Mouse (Mus musculus): ENCODE data around the gene Ppp2r2c.

Gene Ppp2r2c

DNA sequence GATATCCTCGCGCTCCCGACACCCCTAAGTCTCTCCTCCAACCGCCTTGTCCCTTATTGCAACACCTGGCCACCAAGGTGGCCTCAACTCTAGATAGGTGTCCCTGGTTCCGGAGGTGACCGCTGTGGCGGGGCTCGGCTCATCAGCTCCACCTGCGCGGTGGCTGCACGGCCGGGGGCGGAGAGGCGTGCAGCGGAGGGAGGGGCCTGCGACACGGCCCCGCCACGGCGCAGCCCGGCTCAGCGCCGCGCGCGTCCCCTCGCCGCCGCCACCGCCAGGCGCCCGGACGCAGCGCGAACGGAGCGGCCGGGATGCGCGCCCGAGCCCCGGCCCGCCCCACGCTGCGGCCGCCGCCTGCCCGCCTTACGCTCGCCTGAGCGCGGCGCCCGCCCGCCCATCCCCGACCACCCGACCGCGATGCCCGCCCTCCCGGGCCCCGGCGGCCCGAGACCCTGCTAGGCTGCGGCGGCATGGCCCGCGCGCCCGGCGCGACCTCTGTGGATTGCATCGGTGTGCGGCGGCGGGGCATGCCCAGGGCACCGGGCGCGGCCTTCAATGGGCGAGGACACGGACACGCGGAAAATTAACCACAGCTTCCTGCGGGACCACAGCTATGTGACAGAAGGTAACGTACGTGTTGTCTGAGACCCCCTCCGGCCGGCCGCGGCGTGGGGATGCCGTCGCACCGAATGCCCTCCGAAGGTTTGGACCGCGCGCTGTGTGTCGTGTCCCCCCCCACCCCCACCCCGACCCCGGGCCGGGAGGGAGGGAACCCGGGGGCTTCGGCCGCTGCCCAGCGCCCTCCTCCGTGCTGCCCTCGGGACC, at the start of gene Ppp2r2c:
Gene Ppp2r2c (plus strand): TSS at position 248 of the 825 bp plus-strand sequence.
- DNase-seq (ENCODE audit: low spot score), result no peak

DNA sequence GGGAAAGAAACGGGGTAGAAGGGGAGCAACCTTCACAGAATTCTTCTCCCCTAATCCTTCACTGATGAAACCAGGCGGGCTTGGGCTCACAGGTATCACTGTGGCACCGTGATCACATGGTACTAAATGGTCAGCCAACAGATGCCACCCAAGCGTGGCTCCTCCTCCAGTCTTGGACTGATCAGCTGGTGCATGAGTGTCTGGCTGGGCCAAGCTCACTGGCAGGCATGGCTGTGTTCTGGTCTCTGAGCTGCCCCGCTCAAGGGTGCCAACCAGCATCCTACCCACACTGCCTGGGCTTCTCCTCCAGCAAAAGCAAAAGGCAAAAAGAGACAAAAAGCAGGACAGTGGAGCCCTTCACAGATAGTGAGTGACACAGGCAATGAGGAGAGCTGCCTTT, 48.6 kb upstream of the Ppp2r2c start:
- DNase-seq (ENCODE audit: low spot score), result no peak

DNA sequence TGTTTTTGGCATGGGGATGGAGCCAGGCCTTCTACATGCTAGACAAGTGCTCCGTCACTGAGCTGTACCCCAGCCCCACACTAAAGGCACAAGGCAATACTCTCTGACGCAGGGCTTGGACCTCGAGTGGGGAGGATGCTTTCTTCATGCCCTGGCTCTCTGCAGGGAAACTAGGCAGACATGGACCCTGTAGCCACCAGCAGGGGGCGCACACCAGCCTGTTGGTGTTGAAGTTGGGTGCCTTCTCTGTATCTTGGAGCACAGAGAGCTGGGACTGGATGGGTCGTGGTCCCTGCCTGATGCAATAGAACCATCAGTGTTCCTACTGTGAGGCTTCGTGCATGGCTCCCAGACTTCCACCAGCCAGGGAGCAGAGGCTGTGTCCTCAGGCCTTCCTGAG, 48.2 kb upstream of the Ppp2r2c start:
- DNase-seq (ENCODE audit: low spot score), result peak; percentile 53

DNA sequence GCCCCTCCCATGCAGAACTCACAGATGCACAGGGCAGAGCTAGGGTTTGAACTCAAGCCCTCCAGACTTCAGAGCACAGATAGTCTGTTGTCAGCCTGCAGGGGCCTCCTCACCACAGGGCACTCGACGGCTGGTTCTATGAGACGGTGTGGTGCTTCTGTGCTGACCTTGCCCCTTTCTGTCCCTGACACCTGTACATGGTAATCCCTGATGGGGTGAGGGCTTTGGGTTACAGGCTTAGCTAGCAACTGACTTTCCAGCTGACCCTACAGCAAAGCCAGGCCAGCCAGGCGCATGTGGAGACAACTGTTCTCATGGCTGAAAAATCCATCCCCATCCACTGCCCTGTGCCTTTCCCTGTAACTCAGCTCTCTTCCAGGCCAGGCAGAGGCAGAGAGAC, 45.4 kb upstream of the Ppp2r2c start:
- DNase-seq (ENCODE audit: low spot score), result no peak

DNA sequence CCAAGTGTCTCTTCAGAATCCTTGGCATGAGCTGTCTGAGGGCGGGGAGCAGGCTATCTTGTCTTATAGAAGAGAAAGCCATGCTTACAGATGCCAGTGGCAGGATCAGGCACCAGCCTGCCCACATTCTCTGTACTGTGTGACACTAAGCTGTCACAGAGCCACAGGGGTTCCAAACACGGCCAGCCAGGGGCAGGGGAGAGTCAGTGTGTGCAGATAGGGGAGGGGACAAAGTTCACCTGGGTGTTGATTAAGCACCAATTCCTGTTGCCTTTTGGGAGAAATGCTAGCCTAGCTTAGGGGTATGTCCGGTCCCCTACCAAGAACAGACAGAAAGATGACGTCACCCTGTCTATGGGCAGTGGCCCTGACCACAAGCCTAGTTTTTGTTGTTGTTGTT, 39.2 kb upstream of the Ppp2r2c start:
- no peak for DNase-seq (ENCODE audit: low spot score)

DNA sequence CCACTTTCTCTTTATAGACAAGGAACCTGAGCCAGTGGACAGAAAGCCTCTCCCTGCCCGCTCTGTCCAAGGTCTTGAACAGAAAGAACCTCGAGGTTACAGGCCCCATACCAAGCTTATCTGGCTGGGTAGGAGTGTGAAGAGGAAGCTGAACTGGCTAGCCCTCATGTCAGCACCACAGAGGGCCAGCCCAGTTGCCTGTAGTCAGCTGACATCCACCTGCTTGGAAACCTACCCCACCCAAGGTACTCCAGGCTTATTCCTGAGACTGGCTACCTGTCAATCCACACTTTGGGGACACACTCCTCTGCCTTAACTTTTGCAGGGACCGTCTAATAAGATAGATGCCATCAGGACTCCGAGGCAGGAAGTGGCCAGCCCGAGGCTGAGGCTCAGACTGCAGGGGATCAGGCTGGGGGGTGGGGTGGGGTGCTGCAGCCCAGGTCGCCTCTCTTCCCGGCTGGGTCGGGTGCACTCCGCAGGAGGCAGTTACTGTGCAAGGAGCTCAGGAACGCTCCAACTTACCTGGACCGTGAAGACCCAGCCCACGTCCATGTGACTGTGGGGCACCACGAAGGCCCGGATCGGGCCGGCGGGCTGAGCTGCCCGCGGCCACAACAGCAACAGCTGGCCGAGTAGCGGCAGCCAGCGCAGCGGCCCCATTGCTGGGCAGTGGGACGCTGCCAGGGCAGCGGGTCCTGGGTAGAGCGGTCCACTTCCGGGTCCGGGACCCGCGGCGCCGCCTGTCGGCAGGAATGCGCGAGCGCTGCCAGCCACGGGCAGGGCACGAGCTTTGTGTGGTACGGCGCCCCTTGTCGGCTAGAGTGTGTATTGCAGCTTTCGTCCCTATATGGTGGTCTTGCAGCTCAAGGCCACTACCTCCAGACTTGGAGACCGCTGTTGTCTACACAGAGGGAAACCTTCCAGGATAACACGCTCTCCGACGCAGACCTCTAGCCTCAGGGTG, 38.1 kb upstream of the Ppp2r2c start, which contains the start of gene Man2b2:
Gene Man2b2 (minus strand): TSS at position 741 of the 967 bp plus-strand sequence.
- peak; percentile 89 for DNase-seq (ENCODE audit: low spot score)

DNA sequence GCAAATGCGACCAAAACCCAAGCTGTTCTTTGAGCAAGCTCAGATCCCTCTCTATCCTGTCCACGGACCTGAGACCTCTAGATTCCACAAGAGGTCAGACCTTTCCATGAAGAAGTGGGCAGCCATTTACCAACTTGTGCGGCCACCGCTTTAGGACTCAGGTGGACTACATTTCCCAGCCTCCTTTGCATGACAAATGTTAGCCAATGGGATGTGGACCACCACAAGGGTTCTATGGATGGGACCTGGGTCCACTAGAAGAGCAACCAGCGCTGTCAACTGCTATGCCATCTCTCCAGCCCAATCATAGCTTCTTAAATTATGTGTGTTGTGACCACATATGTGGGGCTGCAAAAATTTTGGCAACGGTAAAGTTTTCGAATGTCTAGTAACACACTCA, 37.0 kb upstream of the Ppp2r2c start:
- no peak for DNase-seq (ENCODE audit: low spot score)

DNA sequence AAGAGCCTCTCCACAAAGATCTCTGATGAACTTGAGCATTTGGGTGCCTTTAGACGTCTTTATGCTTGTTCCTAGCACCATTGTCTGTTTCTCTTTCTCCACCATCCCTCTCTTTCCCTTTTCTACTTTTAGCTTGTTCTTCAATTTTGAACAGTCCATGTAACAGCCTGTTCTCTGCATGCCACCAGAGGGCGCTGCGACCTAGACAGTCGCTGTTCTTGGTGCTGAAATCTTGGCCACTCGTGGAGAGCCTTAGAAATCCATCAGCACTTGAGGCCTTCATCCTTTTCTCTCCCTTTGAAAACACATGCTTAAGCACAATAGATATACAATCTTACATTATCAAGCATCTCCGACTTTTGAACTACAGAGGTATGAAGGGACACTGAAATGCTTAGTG, 32.4 kb upstream of the Ppp2r2c start:
- DNase-seq (ENCODE audit: low spot score), result peak; percentile 86

DNA sequence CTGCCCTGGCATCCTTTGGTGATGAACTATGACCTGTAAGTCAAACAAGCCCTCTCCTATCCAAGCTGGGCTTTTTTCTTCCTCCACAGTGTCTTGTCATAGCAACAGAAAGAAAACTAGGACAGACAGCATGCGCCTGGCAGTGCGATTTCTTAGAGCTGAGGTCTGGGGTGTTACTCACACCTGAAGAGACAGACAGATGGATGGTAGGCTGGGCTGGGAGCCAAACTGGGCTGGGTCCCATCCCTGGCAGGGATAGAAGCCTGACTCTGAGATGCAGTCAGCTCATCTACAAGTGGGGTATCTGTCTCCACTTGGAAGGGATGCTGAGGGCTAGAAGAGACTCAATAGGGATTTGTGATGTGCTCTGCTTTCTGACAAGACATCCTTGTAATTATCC, 29.3 kb upstream of the Ppp2r2c start:
- DNase-seq (ENCODE audit: low spot score), result no peak

DNA sequence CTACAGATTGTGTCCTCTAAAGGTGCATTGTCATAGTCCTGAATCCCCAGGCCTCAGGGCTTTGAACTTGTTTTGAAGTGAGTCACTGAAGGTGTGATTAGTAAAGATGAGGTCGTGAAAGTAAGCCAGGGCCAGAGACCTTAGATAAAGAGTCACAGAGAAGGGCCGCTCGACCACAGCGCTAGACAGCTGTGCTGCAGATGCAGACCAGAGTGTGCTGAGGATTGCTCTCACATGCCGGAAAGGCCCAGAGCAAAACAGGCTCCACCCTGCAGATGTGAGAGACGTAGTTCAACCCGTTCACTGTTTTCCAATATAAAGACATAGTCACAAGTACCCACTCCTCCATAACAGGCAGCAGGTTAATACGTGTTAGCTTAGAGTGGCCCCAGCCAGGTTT, 28.7 kb upstream of the Ppp2r2c start:
- DNase-seq (ENCODE audit: low spot score), result no peak

DNA sequence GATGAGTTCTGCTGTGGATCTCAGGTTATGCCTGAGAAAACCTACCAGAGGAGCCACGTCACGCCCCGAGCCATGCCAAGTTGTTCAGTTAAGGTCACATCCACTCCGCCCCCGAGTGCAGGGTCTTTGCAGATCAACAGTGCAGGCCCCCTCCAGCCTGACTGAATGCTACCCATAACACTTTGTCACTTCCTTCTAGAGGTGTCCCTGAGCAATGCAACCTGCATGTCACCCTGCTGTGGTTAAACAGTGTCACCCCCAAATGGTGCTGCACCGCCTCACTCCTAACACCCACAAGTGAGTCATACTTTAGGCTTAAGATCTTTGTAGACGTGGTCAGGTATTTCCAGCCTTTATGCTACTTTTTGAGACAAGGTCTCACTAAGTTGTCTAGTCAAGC, 28.2 kb upstream of the Ppp2r2c start:
- DNase-seq (ENCODE audit: low spot score), result no peak

DNA sequence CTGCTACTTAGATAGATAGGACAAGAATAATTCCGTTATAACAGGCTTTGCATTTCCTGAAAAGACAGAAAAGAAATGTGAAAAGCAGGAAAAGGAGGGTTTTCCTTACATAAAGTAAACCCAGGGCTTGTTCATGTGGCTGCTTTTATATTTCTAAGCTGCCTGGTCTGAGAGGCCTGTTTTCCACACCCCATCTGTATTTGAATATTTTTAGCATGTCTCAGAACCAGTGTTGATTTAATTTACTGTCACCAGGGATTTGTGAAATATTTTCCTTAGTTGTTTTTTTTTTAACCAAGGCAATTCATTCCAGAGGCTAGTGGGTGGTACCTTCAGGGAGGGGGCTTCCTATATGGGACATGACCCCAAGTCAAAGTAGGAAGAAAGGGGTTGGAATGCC, 26.6 kb upstream of the Ppp2r2c start:
- DNase-seq (ENCODE audit: low spot score), result no peak

DNA sequence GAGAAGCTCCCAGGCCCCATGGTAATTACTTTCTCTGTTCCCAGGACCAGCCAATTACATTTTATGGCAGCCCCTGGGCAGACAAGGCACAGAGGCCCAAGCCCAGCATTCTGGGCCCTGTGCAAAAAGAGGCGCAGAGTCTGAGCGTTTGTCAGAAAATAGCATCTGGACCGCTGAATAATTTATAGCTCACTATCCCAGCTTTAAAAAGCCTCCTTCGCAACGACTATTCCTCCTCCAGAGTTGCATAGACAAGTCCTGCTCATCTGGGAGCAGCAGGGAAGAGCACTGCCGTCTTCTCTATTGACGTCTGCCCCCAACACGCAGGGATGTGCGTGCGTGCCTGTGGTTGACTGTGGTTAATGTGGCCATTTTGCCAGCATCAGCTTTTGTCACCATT, 23.8 kb upstream of the Ppp2r2c start:
- no peak for DNase-seq (ENCODE audit: low spot score)

DNA sequence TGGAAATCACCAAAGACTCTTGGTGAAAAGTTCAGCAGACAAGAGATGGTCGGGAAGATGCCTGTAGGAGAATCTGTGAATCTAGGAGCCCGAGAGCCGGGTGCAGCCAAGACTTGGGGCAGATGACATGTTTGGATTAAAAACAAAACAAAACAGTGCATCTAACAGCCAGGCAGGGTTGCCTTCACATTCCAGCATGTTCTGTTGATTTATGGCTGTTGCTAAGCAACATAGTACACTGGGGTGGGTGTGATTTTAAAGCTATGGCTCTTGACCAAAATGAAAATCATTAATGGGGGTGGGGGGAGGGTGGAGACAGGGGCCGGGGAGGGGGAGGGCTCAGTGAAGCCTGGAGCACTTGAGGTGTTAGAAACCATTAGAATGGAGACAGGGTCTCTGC, 16.7 kb upstream of the Ppp2r2c start:
- no peak for DNase-seq (ENCODE audit: low spot score)

DNA sequence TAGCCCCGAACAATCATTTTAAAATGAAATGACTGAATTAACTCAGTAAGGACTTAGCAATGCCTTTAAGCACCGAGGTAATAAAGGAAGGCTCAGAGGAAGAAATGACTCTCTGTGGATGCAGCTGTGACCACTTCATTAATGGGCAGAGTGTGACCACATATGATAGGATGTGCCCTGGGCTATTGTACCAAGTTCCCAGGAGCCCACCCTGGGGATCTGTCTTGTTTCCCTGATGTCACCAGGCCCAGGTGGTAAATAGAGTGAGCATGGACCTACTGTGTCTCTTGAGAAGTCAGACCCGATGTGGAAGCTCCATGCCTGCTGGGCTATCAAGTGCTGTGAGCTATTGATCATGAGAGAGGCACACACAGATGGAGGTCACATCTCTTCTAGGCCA, 13.1 kb upstream of the Ppp2r2c start:
- no peak for DNase-seq (ENCODE audit: low spot score)

DNA sequence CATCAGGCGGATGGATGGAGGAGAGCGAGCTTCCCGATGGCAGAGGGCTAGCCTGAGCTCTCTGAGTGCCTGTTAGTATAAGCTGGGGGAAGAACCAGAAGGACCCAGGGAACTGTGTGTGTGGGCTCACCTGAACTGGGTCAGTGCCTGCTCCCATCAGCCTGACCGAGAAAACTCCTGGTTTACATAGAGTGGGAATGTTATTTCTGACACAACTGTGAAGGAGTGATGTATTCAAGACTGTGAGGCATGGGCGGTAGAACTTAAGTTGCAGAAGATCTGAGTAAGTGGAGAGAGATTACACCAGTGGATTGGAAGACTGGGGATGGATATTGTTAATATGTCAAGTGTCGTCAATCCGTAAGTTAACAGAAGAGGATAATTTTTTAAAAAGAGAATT, 11.8 kb upstream of the Ppp2r2c start:
- no peak for DNase-seq (ENCODE audit: low spot score)

DNA sequence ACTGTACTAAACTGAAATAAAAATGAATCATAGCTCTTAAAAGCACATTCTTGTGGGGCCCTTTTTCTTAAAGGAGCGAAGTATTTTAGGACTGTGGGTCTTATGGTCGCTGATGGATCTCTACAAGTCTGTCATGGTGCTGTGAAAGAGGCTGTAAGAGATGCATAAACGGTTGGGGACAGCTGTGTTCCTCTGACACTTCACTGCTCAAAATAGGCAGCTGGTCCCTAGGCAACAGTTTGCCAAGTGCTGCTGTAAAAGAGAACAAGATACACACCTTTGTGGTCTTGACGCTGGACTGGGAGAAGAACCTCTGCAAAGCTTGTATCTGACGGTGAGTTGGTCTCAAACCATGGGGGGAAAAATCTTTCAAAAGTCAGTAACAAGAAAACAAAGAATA, 10.8 kb upstream of the Ppp2r2c start:
- DNase-seq (ENCODE audit: low spot score), result no peak

DNA sequence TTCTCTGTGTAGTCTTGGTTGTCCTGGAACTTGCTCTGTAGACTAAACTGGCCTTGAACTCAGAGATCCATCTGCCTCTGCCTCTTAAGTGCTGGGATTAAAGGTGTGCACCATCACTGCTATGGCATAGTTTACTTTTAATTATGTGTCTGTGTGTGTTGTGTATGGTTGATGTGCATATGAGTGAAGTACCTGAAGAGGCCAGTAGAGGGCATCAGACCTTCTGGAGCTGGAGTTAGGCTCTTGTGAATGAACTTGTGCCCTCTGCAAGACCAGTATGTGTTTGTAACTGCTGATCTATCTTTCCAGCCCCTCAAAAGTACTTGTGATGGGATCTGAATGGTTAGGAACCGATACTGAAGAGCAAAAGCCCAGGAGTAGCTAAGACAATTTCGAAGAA, 7.2 kb upstream of the Ppp2r2c start:
- DNase-seq (ENCODE audit: low spot score), result no peak

DNA sequence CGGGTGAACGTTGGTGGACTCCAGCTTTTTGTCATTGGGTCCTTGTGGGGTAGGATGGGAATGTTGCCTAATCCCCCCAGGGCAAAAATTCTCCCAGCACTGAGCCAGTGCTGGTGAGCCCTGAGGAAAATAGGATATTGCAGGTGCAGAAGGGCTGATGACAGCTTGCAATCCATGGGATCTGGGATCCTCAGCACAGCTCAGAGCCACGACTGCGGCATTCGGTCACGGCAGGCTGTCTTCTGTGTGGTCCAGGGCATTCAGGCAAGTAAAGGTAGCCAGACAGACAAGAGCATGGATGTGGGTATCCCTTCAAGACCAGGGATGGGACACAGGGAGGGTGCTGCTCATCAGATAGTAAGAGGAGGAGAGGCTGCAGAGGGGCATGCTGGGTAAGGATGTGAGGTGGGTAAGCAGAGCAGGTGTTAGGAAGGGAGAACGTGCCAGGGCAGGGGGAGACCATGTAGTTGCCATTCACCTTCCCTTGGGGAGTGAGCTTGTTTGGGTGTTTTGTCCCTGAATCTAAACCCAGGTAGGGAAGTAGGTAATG, 1.5 kb upstream of the Ppp2r2c start:
- no peak for DNase-seq (ENCODE audit: low spot score)

DNA sequence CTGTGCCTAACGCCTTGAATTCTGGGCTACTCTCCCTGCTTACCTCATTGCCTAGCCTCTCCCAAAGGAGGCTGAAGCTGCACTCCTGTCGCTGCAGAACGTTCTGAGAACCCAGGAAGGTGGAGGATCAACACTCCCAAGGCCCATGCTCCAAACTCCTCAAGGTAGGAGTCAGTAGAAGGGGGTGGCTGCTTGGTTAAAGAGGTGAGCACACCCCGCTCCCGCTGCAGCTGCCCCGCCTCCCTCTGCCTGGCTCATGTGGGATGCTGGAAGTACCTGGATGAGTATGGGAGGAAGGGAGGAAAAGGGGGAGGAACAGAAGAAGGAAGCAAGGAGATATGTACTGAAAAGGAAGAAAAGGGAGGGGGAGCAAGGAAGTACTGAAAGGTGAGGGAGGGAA, 752 bp upstream of the Ppp2r2c start:
- no peak for DNase-seq (ENCODE audit: low spot score)

DNA sequence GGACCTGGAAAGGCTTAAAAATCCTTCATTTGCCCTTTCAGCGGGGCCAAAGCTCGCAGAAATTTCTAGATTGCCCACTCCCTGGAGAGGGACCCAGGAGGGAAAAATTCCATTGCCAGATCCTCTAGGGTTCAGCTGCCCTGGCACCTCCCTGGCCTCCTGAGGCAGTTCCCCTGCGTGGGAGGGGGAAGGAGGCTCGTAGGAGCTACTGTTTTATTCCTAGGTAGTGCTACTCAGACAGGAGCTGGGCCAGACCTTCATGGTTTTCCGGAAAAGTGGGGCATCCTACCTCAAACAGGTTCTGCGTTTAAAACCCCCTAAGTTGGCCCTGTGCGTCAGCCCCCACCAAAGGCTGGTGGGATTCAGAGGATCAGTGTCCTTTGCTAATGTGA, 869 bp downstream of the Ppp2r2c start:
- DNase-seq (ENCODE audit: low spot score), result no peak

DNA sequence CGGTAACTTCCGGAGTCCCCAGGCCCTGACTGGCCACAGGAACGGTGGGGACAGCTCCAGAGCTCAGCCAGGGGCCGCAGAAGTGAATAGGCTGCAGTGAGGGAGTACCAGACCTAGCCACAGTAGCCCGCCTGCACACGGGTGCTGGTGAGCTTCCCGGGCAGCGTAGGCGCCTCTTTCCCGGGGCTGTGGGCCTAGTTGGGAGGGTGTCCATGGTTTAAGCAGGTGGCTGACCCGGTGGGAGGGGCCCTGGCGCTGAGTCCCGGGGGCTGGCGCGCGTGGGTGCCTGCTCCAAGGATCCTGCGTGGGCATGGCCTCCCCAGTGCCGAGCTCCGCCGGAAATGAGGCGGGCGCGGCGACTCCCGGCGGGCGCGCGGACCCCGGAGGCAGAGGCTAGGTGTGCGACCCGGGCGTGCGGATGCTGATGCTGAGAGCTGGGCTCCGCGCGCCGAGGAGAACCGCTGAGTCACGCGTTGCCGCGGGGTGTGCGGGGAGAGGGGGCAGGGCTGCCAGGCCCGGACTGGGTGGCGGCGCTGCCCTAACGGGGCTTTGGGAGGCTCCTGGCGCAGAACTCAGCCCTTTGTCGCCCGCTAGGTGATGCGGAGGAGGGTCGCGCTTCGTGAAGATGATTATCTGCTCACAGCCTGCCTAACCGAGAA, 1.4 kb downstream of the Ppp2r2c start:
- no peak for DNase-seq (ENCODE audit: low spot score)

Measured in adipocyte (in vitro differentiated cells).